Mouse (Mus musculus) left cerebral cortex, adult 9 months (tissue): Measurements from ENCODE around the gene Anapc4.

ENCODE experiments used
- DNase-seq, 2 experiments: peaks; one replicate each; pipeline ENCODE4 v3.0.0; 2022; ENCODE audit warnings: low spot score in 2 of 2

The Anapc4 gene

DNA sequence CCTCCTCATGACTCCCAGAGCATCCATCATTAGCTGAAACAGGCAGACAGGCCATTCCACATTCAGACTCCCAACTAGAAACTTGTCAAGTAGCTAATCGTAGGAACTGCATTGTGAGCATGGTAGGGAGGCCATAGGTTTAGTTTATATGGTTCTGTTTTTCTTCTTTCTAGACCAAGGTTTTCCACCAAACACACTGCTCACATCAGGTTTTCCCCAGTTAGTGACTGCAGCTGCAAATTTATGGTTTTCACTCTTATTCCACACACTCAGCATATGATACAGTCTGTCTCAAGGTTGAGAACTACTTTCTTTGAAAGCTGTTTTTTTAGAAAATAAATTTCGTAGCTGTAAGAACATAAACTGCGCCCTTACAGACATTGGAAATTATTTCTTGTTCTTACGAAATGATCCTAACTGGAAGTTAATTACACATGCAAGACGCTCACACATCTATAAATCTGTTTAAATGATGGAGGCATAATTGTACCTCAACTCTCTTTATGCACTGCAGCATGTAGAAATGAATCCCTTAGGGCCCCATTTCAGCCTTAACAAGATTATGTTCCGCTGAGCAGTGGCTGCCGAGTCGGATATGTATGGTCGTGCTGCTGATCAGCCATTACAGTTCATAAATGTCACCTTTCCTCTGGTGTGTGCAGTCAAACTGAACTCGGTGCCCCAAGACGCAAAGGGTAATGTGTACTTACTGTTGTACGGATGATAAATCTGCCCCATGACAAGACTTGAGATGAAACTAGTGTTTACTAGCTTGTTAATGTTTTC, 35.3 kb downstream of the Anapc4 start:
- DNase-seq: no peak

DNA sequence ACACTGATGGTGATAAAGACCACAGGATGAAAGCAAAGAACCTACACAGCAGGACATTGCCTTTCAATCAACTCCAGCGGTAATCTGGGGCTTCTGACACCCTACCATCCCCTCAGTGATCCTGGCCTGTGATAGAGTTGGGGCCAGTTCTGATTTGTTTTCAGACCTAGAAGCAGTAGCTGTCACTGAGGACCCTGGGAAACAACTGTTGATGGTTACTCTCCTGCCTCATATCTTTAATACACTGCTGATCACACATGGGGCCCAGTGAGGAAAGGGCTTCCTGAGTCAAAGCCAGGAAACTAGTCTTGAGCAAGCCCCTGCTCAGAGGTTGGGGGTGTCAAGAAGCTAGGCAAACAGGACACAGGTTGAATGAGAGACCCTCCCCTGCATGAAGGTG, 37.6 kb downstream of the Anapc4 start:
- DNase-seq: no peak

DNA sequence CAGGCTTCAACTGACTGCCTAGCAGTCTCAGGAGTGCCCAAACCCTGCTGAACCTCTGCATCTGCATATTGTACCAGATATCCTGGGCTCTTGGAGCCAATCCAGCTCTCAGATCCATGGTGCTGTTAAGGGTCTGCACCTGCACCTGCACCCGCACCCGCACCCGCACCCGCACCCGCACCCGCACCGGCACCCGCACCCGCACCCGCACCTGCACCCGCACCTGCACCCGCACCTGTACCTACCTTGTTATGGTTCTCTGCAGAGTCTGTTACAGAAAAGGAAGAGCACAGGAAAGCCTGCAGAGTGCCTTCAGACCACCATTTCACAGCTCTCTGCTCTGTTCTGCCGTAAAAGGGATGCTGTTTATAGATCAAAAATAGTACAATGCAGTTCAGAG, 38.2 kb downstream of the Anapc4 start:
- no peak for DNase-seq

DNA sequence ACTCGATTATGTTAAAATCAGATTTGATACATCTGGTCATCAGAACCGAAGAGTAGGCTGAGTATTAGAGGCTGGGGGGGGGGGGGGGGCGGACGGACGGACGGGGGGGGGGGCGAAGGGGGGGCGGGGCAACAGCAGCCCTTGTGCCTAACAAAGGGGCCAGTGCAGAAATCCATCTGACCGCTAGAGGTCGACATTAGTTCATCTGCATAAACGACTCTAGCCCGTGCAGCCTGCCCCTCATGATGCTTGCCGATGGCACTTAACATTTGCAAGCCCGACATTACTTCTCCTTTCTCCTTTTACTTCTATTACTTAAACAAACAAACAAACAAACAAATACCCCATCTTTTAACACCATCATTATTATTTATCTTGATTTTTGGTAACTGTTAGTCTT, 45.0 kb downstream of the Anapc4 start:
- DNase-seq: peak in 1 of 2 experiments; percentile 61

DNA sequence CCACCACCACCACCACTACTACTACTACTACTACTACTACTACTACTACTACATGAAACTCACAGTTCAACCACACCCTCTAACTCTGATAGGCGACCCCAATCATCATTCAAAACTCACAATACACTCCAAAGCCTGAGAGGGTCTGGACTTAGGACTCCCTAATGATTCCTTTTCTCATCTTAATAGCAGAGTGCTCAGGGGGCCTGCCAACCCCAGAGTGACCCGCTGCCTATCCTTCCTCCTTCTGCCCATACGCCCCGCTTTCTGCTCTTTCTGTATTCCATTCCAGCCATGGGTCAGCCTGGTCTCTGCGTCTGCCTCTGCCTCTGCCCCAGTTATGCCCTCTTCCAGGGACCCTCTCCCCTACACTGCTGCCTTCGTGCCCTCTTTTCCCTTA, 46.1 kb downstream of the Anapc4 start:
- no peak for DNase-seq

DNA sequence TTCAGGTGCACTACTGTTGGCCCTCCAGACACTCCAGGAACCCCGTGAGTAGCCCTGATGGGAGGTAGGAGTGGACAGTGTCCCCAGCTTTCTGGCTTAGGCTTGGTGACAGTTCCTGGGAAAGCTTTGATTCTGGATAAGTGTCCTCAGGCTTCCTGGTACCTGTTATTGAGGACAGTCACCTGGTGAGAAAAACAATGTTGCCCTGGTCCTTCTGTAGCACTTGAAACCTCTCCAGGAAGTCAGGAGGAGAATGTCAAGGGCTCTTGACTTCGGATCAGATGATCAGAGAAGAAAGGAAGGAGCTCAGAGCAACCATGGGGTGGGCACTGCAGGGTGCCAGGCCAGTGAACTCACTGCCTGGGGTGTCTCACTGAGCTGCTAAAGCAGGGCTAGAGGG, 48.6 kb downstream of the Anapc4 start:
- DNase-seq: no peak

DNA sequence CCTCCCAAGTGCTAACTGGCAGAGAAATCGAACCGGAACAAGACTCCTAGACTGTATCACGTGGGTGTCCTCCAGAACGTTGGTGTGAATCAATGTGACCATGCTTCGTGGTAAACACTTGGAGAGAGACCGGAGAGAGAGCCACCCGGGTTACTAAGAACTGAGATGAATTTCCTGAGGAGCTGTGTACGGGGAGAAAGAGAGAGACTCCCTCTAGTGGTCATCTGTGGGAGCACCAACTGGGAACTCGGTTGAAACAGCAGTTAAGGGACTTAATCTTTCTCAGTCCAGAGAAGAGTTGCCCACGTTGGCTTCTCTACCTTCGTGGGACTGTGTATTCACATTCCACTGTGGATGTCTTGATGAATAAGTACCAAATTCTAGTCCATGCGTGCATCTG, 53.3 kb downstream of the Anapc4 start:
- DNase-seq: peak in 1 of 2 experiments; percentile 64

DNA sequence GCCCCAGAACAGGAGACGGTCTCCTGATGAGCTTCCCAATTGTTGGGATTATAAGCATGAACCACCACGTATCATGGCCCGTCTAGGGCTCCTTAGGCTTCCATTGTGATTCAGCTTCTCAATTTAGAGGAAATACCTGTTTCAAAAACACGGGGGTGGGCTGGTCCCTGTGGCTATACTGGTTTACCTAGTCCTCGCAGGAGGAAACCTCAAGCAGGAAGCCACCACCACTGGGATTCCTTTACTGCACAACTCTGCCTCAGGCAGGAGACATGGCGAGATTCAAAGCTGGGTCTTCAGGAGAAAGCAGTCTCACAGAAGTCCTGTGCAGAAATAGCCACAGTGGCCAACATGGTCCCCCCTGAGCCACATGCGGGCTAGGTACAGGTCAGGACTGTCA, 56.1 kb downstream of the Anapc4 start:
- DNase-seq: no peak

DNA sequence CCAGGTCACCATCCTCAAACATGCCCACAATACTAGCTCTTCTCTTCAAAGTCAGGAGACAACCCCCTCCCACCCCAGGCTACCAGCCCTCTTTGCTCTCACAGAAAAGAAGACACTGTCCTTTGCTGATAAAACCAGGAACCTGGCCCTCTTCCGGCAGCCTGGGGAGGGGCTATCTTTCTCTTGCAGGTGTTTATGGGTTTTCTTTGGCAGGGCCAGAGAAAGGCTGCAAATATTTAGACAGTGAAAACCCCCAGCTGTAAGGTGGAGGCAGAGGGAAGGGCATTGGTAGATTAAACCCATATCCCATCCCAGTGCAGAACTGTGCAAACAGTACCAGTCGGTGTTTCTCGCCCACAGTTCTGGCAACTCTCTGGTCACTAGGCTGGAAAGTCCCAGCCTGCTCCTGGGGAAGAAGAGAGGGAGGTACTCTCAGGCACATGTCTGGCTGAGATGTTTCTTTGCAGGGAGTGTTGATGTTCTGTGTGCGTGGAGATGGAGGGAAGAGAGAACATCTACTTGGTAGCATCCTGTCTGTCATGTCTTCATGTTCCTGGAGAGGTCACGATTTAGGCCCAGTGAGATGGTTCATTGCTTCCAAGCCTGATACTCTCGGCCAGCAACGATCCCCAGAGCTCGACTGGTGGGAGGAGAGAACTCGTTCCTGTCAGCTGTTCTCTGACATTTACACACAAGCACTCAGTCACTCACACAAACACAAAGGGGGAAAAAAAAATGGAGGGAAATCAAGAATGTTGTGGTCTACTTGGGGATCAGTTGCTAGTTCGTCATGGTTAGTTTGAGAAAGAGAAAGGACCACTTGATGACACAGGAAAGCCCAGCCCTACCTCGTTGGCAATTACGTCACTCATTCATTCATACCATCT, 58.4 kb downstream of the Anapc4 start:
- no peak for DNase-seq

DNA sequence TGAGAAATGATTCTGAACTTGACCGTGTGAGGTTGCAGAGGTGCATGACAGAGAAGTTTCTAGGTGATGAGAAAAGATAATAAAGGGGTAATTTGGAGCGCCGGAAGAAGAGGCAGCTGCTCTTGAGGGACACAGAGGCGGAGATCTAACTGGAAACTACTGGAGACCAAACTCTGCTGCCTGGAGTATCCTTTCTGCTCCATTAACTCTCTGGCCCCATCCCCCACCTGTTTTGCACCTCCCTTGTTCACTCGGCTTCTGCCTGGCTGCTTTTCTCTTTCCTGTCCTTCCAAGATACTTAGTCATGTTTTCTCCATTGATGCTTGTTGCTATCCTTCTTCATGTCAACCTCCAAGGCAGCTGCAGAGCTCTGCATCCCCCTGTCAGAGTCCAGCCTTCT, 60.1 kb downstream of the Anapc4 start:
- DNase-seq: no peak

DNA sequence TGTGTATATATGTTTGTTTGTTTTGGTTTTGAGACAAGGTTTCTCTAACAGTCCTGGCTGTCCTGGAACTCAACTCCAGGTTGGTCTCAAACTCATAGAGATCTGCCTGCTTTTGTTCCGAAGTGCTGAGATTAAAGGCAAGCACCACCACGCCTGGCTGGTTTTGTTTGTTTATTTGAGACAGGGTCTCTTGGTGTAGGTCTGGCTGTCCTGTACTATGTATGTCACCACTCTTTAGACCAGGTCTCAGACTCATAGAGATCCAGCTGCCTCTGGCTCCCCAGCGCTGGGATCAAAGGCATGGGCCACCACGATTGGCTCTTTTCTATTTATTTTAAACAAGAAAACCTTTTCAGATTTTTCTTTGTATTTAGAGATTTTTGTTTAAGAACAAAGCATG, 70.4 kb downstream of the Anapc4 start:
- DNase-seq: no peak

DNA sequence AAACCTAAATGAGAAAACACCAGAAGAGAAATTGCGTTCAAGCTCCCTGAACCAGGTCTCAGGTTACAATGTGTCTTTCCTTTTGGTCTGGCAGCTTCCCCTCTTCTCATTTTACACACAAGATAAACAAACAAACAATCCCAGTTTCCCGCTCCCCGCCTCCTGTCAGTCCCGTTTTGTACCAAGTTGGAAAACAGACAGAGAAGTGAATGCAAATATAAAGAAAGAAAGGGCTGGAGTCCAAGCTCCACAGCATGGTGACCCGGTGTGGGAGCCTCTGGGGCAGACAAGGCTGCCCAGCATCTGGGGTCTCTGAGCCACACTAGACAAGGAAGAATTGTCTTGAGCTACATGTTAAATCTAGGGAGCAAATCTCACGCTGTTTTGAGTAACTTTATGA, 70.9 kb downstream of the Anapc4 start:
- no peak for DNase-seq

DNA sequence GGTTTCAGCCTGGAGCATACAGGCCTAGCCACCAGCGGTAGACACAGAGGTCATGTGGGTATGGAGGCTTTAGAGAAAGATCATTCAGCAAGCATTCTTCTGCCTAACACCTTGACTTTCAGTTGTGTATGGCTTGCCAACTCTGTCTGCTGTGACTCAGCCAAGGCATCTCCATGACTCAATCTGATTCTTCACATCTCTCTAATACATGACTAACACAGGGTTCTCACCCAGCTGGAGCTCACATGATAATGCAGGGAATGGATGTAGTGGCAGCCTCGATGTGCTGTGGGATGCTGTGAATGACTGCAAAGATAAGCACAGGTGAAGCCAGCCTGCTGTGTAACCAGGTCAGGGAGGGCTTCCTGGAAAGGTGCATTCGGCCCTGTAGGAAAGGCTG, 74.4 kb downstream of the Anapc4 start:
- peak in 1 of 2 experiments; percentile 24 for DNase-seq

DNA sequence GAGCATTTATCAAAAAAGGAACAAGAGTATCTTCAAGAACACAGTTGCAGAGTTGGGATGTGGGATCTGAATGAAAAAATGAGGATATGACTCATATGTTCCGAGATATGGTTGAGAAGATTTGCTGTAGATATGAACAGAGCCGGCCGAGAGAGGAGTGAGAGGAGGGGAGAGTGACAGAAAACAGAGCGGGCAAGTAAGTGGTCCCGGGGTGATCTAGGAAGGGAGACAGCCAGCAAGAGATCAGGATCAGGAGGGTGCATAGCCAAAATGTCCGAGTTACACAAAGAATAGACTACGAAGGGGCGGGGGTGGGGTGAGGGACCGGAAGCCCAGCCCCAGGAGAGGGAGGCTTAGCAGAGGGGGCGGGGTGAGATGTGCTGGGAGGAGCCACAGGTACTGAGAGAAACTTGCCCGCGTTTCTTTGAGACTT, 76.4 kb downstream of the Anapc4 start:
- DNase-seq: no peak

DNA sequence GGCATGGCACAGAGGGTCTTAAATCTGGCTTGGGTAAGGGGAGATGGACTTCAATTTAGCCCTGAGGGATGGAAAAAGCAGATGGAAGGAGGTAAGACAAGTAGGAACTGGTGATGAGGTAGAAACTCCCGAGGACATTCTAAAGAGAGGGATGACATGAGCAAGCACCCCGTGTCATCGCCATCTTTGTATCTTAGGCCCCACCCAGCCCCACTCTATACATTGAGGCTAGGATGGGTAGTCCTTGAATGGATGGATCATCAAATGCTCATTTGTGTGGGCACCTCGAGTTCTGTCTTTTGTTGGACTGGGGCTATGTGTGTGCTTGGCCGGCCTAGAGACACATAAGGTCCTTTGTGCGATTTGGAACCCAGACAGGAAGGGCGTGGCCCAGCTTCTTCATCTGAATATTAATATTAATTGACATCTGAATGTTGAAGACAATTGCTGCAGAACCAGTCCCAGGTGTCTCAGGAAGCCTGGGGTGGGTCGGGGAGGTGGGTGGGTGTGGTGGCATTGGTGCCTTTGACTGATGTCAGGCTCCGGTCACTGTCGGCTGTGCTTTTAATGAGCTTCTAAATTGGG, 77.6 kb downstream of the Anapc4 start:
- no peak for DNase-seq

DNA sequence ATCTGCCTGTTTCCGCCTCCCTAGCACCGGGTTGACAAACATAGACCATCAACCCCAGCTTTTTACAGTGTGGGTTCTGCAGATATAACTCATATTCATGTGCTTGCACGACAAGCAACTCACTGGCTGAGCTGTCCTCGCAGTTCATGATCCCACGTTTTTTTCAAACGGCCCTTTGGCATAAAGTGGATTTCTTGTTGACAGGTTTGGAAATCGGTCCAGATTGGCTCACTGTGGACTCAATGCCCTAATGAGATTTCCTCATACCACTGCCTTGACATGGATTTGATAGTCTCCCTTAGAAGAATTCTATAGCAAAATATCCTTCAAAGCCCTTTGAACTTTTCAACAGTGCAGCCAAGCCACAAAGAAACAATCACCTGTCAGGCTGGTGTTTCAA, 79.9 kb downstream of the Anapc4 start:
- no peak for DNase-seq

DNA sequence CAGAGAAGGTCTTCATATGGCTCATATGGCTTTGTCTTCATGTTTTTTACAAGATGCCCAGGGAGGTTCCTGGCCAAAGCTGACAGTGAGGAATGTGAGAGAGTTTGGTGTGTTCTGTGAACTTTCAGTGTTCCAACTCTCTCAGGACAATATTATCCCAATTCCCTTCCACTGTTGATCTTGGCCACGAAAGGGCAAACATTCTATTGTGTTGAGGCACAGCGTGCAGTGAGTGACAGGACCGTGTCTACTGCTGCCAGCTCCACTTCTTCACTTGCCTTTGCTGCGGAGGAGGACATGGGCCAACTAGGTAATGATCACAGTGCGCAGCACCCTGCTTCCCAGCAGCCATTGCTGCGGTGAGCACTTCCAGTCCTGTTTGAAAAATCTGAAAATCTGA, 82.4 kb downstream of the Anapc4 start:
- DNase-seq: no peak
